Mouse (Mus musculus) liver, embryonic 14.5 days (tissue): Measurements from ENCODE around the gene Aldh1b1.

ENCODE experiments used
- CTCF ChIP-seq: IDR thresholded peaks from 2 replicates; pipeline ENCODE4 v1.5.1; 2016; ENCODE audit warnings: antibody characterized with exemption, low read depth, control low read depth
- EP300 ChIP-seq: IDR thresholded peaks from 2 replicates; pipeline ENCODE4 v1.6.1; 2016; ENCODE audit warnings: antibody characterized with exemption, low read depth

- no peak for TF ChIP-seq CTCF
- TF ChIP-seq EP300 = 0 out of 2 replicates have a peak, but pooled peaks have one; percentile 11
These were observed 9.4 kb upstream of the Aldh1b1 start for GRCm38 (mm10) chr4:45789263-45789958.
